Mouse (Mus musculus) adrenal gland, postnatal 14 days (tissue): ENCODE measurements around the gene Rora. TPM values are rescaled to one million over a fixed set of nuclear protein-coding genes. Genes with fewer than 3 reads are reported as not detected.

Experiments used
- DNase-seq: peaks from one replicate; pipeline ENCODE4 v3.0.0; 2021; ENCODE audit warnings: mixed read lengths
- total RNA-seq: library from RNA; stranded (reverse); gene quantifications from 2 replicates; pipeline ENCODE4 v1.2.3, GENCODE M21; 2021

Rora gene
- total RNA-seq, 1 experiment from 2014 or later: 56.5 TPM

- DNase-seq: no peak
Measured at GRCm38 (mm10) chr9:68820478-68820877, 166.9 kb downstream of the Rora start.

- no peak for DNase-seq
Measured at GRCm38 (mm10) chr9:68821388-68821787, 167.8 kb downstream of the Rora start.

DNA sequence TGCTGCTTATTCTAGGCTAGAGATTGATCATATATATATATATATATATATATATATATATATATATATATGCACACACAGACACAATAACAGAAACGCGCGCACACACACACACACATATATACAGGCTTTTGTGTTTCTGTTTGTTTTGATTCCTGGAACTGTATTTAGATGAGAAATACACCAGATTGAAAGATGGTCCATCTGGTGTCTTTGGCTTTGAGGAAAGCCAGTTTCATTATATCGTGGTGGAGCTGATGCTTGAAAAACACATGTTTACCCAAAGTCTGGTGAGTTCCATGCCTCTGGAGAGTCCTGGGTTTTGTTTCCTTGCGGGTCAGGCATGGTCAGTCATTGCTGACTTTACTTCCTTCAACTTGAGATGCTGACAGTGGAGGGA, 169.7 kb downstream of the Rora start:
- no peak for DNase-seq

DNA sequence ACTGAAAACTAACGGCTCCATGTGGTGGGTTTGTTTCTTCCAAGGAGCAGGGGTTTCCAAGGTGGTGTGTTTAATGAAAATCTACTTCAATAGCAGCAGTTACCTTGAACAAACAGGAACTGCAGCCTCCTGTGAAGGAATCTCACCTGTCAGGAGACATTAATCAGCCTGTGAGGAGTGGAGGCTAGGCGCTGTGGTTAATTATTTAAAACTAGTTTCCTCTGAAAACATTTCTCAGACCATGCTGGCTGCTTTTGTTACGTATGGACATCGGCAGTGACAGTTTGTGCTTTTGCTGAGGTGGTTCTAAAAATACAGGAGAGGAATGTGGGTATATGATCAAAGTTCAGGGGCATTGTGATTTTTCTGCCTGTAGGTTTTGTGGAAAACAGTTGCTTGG, 171.5 kb downstream of the Rora start:
- DNase-seq: no peak

- no peak for DNase-seq
Measured at GRCm38 (mm10) chr9:68825841-68826240, 172.3 kb downstream of the Rora start.

DNA sequence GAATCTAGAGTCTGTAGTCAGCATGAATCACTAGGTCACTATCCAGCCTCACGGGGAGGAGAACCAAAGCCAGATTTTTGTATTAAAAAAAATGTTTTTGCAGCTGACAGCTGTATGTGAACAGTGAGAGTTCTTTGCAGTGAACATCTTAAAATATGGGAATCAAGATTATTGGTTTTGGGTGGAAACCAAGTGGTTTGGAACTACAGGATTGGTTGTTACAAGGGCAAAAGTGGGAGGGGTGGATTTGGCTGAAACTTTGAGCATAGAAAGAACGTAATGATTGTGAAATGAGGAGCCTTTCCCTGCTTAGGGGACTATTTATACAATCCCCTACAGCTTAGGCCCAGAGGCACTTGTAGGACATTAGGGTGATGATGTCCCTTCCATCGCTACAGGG, 173.9 kb downstream of the Rora start:
- DNase-seq: no peak

DNA sequence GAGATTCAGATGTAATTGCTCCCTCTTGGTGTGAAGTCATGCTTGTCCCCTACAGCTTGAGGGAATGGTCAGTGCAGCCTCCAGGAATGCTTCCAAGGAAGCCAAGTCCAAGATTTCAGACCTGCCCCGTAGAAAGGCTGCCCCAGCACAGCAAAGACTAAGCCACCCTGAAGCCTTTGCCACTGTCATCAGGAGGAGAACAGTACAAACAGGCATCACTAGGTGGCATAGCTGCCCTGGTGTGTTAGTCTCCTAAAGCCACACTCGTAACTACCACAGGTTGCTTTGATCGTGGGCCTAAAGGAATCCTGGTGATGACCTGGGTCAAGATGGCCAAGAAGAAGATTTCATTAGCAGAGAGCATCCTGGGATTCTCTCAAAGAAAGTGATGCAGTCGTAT, 176.3 kb downstream of the Rora start:
- DNase-seq: no peak

- DNase-seq: no peak
Measured at GRCm38 (mm10) chr9:68833323-68833722, 179.7 kb downstream of the Rora start.

DNA sequence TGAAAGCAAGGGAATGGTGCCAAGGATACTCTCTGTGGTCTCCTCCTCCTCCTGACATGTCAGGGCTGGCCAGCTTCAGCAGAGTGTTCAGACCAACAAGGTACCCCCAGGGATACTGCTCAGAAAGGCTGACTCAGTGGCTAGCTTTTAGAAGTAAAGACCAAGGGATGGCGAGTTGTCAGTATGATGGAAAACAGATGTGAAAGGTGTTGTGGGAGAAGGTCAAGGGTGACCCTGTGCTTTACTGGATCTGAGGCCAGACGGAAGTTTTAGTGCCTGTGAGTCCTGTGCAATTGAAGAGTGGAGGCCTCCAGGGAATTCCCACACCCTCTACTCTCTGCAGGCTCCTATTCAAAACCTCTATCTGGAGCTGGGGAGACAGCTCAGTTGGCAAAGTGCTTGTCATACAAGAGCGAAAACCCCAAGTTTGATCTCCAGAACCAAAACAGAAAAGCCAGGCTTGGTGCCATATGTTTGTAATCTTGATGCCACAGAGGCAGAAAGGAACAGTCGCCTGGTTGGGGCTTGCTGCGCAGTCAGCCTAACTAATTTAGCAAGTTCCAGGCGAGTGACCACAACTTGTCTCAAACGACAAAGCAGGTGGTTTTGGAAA, 181.6 kb downstream of the Rora start:
- peak; percentile 24 for DNase-seq

GRCm38 (mm10) chr9:68842134-68842892, 188.7 kb downstream of the Rora start:
- no peak for DNase-seq

- DNase-seq: peak; percentile 22
Measured at GRCm38 (mm10) chr9:68845556-68845955, 192.0 kb downstream of the Rora start.

DNA sequence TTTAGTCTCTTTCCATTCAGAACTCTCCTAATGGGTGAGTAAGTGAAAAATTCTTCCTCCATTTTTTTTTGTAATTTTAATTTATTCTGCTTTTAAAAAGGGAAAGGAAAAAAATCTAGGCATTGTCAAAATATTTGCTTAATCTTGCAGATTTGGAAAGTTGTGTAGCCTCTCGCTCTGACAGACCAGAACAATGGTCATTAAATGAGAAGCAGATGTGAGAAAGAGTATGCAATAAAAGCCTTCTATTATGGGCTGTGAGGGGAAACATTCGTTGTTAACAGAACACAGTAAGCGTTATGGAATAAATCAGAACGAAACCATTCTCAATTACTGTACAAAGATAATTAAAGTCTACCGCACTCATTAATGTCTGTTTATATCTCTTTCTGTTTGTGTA, 196.7 kb downstream of the Rora start:
- no peak for DNase-seq

- no peak for DNase-seq
Measured at GRCm38 (mm10) chr9:68852201-68852600, 198.6 kb downstream of the Rora start.

DNA sequence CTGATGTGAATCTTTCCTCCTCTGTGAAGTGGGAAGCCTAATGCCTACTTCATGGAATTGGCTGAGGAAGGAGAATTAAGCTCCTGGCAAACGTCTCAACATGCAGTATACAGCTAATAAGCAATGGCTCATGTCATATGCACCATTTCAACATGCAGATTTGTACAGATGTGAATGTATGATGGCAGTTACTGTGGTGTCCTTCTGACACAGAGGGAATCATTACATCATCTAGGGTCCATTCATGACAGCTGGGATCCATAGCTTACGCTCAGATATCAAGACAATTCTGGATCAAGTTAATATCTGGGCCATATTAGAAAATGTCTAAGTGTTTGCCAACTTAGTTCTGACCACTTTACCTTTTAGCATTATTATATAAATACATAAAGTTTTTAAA, 199.3 kb downstream of the Rora start:
- DNase-seq: no peak

DNA sequence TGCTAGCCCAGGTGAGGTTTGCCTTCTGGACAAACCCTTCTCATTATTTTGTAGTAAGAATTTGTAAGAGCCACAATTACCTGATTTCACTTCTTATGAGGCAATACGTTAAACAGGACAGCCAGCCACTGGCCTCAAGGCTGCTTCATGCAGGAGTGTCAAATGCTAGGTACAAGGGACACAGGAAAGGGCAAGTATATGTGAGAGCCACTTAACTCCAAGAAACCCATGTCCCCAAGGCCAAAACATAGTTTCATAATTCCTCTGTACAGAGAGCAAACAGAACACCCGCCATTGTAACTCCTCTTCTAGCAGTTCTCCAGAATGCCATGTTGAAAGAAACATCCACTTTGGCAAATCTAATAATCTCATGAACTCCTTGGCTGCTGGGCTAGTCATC, 205.9 kb downstream of the Rora start:
- DNase-seq: no peak

DNA sequence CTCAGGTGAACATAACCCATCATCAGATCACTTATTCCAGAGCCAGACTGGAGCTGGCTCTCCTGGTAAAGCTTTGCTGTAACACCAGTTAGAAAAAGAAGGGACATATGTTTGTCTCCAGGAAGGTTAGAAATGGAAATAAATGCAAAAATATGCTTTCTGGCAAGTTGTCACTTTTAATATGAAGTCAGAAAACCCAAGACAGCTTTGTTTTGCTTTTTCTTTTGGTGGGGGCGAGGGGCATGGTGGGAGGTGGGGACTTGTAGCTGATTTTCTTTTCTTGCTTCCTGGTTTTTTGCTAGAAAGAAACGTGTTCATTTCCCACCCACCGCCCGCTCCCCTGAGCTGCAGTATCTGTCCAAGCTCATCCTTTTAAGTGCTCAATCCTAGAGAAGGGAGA, 212.7 kb downstream of the Rora start:
- no peak for DNase-seq

GRCm38 (mm10) chr9:68873838-68874237, 220.3 kb downstream of the Rora start:
- no peak for DNase-seq

DNA sequence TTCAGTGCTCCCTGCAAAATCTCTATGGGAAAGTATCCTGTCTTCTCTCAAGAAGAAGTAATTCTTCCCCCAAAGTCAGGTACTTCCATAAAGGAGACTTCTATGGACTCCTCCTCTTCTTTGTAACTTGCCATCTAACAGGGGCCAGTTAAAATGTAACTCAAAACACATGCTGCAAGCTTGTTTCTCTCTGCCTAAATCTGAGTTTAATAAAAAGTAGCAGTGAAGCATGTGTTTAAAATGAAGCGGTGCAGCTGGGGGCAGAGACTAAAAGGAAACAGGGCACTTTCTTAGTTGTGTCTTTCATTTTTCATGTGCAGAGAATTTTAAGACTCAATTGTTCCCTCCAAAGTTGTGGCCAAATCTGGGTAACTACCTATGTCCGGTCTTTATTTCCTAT, 221.0 kb downstream of the Rora start:
- DNase-seq: no peak

- DNase-seq: no peak
Measured at GRCm38 (mm10) chr9:68875791-68876190, 222.2 kb downstream of the Rora start.

DNA sequence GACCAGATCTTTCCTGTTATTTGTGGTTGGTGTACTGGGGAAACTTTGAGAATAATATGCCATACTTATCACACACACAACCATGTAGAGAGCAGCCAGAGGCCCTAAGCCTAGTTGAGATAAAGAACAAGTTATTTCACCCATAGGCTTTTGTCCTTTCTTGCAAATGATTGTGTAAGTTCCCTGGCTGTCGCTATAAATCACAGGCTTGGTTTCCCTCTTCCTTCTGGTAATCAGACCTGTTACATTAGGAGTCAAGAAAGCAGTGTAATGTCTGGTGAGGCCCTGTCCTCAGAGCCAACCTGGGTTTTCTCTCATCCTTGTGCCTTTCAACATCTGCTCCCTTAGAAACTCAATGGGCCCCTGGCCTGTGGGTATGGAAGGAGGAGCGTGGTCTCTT, 222.7 kb downstream of the Rora start:
- no peak for DNase-seq

GRCm38 (mm10) chr9:68881896-68882295, 228.3 kb downstream of the Rora start:
- DNase-seq: no peak

DNA sequence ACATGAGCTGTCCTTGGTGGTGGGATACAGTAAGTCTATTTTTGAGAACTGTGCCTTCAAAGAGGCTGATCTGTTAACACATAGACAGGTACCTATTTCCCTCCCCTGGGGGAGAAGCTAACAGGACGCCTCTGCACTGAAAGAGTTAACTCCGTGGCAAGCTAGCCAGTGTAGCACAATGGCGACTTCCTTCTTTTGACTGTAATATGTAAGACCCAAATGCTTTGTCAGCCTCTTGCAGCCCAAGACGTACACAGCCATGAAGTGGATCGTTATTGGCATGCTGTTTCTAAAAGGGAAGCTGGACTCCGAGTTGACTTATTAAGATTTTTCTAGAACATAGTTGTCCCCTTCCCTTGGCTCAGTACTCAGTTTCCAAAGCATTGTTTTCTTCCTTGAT, 229.4 kb downstream of the Rora start:
- no peak for DNase-seq

DNA sequence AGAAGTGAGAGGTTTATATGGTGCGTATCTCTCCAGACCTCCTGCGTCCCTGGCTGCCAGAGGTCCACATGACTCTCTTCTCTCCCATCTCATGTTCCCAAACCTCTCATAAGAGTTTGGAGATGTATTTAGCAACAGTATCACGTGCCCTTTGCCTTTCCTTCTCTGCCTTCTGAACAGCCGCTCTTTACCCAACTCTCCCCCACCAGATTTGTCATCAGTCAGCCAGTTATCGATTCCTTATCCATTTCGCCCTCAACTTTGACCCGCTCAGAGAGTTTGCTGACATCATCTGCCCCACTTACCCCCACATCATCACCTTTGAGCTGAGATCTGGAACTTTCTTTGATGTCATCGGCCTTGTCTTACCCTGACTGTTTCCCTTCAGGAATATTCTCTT, 230.1 kb downstream of the Rora start:
- no peak for DNase-seq

- peak; percentile 23 for DNase-seq
Measured at GRCm38 (mm10) chr9:68884451-68885035, 231.0 kb downstream of the Rora start.
